Mouse (Mus musculus) c-Kit-positive CD71-negative TER-119-negative erythroid progenitor cells, embryonic 14.5 days (primary cell): ENCODE measurements around the gene Krtap10-10.
"Not testable (repeated sequence)": the region's sequence is repeated elsewhere in the genome, so short reads cannot be mapped to it uniquely, and the experiment has no call there.

Source experiments
- DNase-seq: peaks from one replicate; pipeline ENCODE4 v3.0.0-alpha.2; 2013; ENCODE audit warnings: low read depth

The Krtap10-10 gene

GRCm38 (mm10) chr10:77835647-77836046 is at the start of gene Krtap10-10:
TSS of gene Krtap10-10 (plus strand) at chr10:77835947.
- DNase-seq = no peak

DNA sequence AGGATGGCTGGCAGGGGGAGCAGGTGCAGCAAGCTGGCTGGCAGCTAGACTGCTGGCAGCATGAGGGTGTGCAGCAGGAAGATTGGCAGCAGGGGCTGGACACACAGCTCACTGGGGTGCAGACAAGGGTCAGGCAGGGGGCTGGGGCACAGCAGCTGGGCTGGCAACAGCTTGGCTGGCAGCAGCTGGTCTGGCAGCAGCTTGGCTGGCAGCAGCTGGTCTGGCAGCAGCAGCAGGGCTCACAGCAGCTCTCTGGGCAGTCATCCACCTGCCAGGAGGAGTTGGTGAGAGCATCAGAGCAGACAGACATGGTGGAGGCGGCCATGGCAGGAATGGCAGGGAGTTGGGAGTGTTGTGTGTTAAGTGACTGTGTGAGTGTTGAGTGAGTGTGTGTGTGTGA is 47.9 kb upstream of the Krtap10-10 start, which contains the start of gene Gm7137:
TSS of gene Gm7137 (minus strand) at position 325 of the 400 bp plus-strand sequence.
- not testable (repeated sequence) for DNase-seq

- DNase-seq = no peak
These were observed 47.1 kb upstream of the Krtap10-10 start for GRCm38 (mm10) chr10:77788621-77789020.

DNA sequence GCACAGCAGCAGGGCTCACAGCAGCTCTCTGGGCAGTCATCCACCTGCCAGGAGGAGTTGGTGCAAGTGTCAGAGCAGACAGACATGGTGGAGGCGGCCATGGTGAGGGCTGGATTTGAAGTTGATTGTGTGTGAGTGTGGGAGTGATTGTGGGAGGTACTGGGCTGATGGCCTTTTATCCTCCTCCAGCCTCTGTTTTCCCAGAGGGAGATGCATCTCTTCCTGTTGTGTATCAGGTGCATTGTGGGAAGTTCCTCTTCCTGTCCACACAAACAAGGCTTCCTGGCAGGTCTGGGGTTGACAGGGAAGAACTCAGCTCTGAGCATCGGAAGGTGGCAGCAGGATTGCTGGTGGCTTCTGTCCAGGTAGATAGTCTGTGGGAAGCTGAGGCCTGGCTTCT is 40.8 kb upstream of the Krtap10-10 start, which contains the start of gene Gm9639:
TSS of gene Gm9639 (minus strand) at position 101 of the 400 bp plus-strand sequence.
- DNase-seq = no peak

GRCm38 (mm10) chr10:77797677-77798076 is 38.1 kb upstream of the Krtap10-10 start:
- DNase-seq = no peak

DNA sequence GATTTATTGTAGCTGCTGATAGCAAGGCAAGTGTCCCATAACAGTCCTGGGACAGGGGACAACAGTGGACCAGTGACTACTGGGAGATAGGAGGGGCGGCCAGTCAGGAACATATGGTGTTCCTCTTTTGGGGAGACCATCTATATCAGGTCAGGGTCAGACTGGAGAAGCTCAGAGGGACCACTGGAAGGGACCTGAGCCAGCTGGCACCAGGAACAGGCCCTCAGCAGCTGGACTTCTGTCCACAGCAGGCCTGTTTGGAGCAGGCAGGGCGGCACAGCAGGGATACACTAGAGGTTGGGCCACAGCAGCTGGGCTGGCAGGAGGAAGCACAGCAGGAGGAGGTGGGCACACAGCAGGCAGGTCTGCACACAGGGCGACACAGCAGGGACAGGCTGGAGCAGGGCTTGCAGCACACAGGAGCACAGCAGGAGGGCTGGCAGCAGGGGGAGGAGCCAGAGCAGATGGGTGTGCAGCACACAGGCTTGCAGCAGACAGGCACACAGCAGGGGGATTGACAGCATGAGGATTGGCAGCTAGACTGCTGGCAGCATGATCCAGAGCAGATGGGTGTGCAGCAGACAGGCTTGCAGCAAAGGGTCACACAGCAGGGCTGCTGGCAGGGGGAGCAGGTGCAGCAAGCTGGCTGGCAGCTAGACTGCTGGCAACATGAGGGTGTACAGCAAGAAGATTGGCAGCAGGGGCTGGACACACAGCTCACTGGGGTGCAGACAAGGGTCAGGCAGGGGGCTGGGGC is 37.4 kb upstream of the Krtap10-10 start:
- DNase-seq = not testable (repeated sequence)

DNA sequence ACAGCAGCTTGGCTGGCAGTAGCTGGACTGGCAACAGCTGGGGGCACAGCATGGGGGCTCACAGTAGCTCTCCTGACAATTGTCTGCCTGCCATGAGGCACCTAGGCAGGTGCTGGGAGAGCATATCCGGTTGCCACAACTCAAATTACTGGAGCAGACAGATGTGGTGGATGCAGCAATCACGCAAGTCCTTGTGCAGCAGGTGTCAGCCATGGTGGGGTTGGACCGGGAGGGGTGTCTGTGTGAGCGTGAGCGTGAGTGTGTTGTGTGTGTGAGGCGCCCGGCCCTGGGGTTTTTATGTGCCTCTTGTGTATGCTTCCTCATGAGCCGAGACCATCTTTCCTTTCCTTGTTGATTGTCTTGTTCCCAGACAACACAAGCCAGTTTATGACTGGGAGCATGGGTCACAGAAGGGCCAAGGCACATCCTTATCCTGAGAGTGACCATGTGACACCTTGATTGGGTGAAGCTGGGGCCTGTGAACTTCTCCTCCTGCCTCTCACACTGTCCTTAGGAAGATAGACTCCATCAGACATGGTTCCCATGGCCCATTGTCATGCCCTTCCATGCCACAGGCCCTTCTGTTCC is 36.7 kb upstream of the Krtap10-10 start, which contains the start of gene Gm19668:
TSS of gene Gm19668 (minus strand) at position 213 of the 588 bp plus-strand sequence.
- DNase-seq = no peak

DNA sequence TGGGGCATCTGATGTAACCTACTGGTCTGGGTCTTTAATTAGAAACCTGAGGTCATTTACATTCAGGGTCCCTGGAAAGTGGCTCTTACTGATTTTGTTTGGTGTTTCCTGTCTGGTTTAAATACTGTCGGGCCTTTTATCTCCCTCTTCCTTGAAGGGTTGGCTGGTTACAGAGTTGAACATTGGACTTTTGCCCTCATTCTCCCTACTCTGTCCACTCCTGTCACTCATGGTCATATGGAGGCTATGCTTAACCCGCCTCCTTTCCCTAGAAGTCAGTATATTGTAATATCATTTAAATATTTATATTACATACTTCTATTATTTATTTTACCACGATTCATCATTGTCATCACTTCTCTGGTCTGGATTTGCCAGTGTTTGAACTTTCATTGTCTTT is 31.7 kb upstream of the Krtap10-10 start:
- no peak for DNase-seq

DNA sequence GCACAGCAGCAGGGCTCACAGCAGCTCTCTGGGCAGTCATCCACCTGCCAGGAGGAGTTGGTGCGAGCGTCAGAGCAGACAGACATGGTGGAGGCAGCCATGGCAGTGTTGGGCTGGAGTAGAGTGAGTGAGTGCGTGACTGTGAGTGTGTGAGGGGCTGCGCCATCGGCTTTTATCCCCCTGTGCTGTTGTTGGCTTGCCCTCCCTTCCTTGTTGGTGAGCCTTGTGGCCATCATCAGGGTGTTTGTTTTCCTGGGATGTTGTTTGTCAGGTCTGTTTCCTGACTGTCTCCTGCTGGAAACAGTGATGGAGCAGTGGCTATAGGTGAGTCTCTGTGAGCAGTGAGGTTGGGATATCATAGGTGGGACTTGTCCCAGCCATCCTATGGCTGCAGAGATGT is 24.0 kb upstream of the Krtap10-10 start, which contains the start of gene Gm9507:
TSS of gene Gm9507 (minus strand) at position 101 of the 400 bp plus-strand sequence.
- no peak for DNase-seq

DNA sequence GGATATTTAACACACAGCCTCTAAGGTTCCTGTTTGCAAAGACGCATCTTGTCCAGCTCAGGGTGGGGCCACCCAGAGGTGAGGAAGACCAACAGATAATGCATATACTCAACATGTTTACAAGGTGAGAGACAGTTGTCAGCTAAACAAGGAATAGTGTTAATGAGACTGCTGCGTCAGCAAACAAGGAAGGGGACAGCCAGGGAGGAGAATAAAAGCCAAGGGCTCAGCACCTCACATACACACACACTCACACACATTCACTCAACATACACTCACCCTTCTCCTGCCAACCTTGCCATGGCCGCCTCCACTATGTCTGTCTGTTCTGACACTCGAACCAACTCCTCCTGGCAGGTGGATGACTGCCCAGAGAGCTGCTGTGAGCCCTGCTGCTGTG is 21.4 kb upstream of the Krtap10-10 start, which contains the start of gene Gm2696:
TSS of gene Gm2696 (plus strand) at position 301 of the 400 bp plus-strand sequence.
- DNase-seq = no peak

DNA sequence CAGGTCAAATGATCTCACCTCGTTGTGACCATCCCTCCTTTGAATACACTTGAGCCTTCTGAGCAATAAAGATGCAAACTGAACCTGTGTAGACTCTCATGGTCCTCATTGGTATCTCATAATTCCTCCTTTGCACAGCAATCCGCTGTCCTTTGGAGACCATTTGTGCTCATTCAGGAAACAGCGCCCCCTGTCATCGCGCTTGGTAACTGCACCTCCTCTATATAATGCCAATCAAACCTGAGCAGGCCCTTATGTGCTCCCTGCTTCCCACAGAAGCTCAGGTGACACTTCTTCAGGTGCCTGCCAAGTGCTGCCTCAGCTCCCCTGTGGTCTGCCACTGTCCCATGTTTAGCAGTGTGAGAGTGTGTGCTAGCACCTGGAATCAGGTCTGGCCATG is 20.2 kb upstream of the Krtap10-10 start:
- no peak for DNase-seq

GRCm38 (mm10) chr10:77818523-77818922 is 17.2 kb upstream of the Krtap10-10 start:
- DNase-seq = no peak

DNA sequence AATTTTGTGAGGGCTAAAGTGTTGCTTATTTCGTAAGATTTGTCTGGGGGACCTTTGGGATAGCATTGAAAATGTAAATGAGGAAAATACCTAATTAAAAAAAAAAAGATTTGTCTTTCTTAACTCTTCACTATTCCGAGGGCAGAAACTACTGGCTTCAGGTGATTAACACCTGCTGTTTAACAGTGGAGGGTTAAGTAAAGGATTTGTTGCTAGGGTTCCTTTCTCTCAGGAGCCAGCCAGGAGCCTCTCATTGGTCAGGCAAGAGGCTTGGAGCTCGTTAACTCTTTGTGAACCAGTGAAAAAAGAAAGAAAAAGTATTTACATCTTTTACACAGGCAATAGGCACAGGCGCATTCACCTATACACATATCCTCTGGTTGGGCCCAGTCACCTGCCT is 16.5 kb upstream of the Krtap10-10 start:
- no peak for DNase-seq

DNA sequence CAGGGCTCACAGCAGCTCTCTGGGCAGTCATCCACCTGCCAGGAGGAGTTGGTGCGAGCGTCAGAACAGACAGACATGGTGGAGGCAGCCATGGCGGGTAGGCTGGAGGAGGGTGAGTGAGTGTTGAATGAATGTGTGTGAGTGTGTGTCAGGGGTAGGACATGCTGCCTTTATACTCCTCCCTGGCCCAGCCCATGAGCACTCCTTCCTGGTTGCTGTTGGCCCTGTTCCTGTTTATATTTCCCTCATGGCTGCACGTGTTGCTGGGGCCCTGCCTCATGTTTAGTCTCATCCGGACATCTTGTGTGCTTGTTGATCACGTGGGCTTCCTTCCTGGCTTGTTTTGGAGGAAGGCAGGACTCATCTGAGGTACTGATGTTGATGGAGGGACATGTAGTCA is 8.8 kb upstream of the Krtap10-10 start, which contains the start of gene Krtap10-4:
TSS of gene Krtap10-4 (minus strand) at position 145 of the 400 bp plus-strand sequence.
- no peak for DNase-seq

- DNase-seq = no peak
These were observed 3.3 kb downstream of the Krtap10-10 start for GRCm38 (mm10) chr10:77839006-77839405.

- DNase-seq = no peak
These were observed 10.8 kb downstream of the Krtap10-10 start, which contains the start of gene Gm36176 for GRCm38 (mm10) chr10:77846503-77846902. TSS of gene Gm36176 (plus strand) at chr10:77846803.

DNA sequence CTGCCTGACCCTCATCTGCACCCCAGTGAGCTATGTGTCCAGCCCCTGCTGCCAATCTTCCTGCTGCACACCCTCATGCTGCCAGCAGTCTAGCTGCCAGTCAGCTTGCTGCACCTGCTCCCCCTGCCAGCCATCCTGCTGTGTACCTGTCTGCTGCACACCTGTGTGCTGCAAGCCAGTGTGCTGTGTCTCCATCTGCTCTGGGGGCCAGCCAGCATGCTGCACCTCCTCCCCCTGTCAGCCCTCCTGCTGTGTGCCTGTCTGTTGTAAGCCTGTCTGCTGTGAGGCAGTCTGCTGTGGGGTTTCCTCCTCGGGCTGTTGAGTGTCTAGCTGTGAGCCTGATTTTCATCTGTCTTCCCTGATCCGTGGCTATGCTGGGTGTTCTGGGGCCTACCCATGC is 11.2 kb downstream of the Krtap10-10 start:
- DNase-seq = no peak

DNA sequence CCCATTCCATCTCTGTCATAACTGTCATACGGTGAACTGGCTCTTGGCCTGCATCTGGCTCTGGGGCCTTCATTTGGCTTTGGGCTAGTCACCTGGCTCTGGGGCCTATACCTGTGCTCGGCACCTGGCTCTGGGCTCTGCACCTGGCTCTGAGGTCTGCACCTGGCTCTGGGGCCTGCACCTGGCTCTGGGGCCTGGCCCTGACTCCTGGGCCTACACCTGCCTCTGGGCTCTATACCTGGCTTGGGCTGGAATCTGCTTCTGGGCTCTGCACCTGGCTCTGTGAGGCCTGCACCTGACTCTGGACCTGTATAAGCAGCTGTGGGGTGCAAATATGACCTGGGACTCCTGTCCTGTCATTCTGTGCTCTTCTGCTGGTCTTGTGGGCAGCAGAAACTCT is 11.8 kb downstream of the Krtap10-10 start:
- no peak for DNase-seq

DNA sequence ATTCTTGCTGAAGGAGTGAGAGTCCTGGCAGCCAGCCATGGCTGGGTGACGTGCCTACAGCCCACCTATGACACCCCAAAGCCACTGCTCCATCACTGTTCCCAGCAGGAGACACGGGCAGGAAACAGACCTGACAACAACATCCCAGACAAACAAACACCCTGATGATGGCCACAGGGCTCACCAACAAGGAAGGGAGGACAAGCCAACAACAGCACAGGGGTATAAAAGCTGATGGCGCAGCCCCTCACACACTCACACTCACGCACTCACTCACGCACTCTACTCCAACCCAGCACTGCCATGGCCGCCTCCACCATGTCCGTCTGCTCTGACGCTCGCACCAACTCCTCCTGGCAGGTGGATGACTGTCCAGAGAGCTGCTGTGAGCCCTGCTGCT is 16.8 kb downstream of the Krtap10-10 start, which contains the start of gene Gm10318:
TSS of gene Gm10318 (plus strand) at position 301 of the 400 bp plus-strand sequence.
- DNase-seq = no peak

DNA sequence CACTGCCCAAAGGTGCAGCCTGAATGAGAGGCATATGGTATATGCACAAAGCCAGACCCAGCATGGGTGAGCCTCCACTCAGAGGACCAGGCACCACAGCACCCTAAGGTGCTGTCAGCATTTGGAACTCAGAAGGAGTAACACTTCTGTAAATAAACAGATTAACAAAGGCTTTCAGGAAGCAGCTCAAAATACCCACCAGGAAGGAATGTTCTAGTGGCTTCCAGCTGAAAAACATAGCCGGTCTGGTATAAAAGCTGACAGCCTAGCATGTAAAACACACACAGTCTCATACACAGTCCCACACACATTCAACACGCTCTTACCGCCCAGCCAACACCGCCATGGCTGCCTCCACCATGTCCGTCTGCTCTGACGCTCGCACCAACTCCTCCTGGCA is 25.9 kb downstream of the Krtap10-10 start, which contains the start of gene Gm3285:
TSS of gene Gm3285 (plus strand) at position 301 of the 400 bp plus-strand sequence.
- DNase-seq = no peak

DNA sequence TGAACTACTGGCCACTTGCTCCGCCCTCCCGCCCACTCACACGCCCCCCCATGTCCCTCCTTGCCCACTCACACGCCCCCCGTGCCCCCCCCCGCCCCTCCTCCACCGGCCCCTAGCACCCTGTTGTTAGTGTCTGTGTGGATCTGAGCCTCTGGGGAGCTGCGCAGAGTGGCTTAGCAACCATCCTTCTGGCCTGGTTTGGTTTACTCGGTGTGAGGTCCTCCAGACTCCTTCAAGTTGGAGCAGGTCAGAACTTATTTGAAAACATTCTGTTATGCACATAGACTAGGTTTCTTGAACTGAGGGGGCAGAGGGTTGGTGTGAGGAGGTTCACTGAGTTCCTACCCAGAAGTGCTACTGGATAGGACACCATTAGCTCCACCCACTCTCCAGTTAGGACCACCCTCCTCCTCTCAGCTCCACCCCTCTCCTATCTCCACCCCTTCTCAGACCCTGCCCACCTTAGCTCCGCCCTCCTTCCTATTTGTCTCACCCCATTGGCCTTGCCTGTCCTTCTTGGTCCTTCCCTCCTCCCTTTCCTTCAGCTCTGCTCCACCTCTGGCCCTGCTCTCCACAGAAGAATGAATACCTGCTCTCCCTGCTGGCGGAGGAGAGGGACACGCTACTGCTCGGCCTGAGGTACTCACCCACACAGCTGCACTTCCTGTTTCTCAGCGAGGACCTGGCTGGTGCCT is 28.5 kb downstream of the Krtap10-10 start:
- peak; percentile 66 for DNase-seq

DNA sequence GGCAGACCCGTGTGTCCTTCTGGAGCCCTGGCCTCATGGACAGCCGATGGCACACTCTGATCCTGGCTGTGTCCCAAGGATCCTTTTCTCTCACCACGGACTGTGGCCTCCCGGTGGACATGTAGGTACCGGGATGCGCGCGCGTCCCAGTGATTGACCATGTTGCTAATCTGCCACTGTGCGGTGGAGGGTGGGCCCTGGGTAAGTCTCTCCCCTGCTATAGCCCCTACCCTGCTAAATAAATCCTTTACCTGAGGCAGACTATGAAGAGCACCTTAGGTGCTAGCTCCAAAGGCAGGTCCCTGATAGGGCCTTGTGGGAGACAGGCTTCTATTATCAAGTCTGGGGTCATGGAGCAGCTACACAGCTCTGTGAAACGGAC is 29.0 kb downstream of the Krtap10-10 start:
- DNase-seq = no peak
